Mouse (Mus musculus): ENCODE data around the gene Gm4836. TPM values are rescaled to one million over a fixed set of nuclear protein-coding genes. Genes with fewer than 3 reads are reported as not detected.
"Not testable (repeated sequence)": the region's sequence is repeated elsewhere in the genome, so short reads cannot be mapped to it uniquely, and the experiment has no call there.

The Gm4836 gene
- polyA plus RNA-seq (2016; fragmentation: Nextera tagmentation; extraction: Ambion mirVana) = not detected in 2 replicates

- WGBS = no CpG with 5 or more reads among the region's 6 CpGs
- not testable (repeated sequence) for H3K27ac ChIP-seq; DNase-seq (ENCODE audit: extremely low spot score, low spot score)
Observed at GRCm38 (mm10) chrX:28293532-28293931, at the start of gene Gm4836. Gene Gm4836 (minus strand): TSS chrX:28293632.

More at GRCm38 (mm10) chrX:28293532-28293931, at the start of gene Gm4836:
- not testable (repeated sequence) for H3K27me3 ChIP-seq (ENCODE audit: poor library complexity, severe bottlenecking); H3K9me3 ChIP-seq; H3K4me3 ChIP-seq; H3K4me1 ChIP-seq; H3K36me3 ChIP-seq (replicated peaks)
